Mouse (Mus musculus): ENCODE measurements around the gene Tatdn3.

- no peak for TF ChIP-seq CTCF (IDR thresholded peaks at IDR 0.05; ENCODE audit: control insufficient read depth, insufficient read depth, low read length)
- no peak for TF ChIP-seq POLR2A (IDR thresholded peaks at IDR 0.05; ENCODE audit: borderline replicate concordance, control insufficient read depth, low read depth, low read length)
These were observed 32.5 kb downstream of the Tatdn3 start for GRCm38 (mm10) chr1:191030182-191030581.

Measured in bone marrow, adult 2 months (tissue).